Mouse (Mus musculus) intestine, embryonic 16.5 days (tissue): ENCODE measurements around the gene Chst12. TPM values are rescaled to one million over a fixed set of nuclear protein-coding genes. Genes with fewer than 3 reads are reported as not detected.

Experiments used
- ATAC-seq: fragments of 200-750 bp; cut with Nextera tagmentation; 2 replicates; pipeline ENCODE4 v1.8.0; 2017; ENCODE audit warnings: moderate TSS enrichment, moderate library complexity
- H3K27ac ChIP-seq: fragments of 300-500 bp; sonication (generic); 2 replicates; pipeline ENCODE4 v1.5.1; 2014; ENCODE audit warnings: mild to moderate bottlenecking, low read length
- H3K27me3 ChIP-seq: fragments of 300-500 bp; sonication (generic); replicated peaks from 2 replicates; pipeline ENCODE4 v1.6.1; 2014; ENCODE audit warnings: low read length, control low read depth, mixed read lengths; ENCODE audit not compliant: control insufficient read depth, insufficient read depth
- H3K36me3 ChIP-seq: fragments of 300-500 bp; sonication (generic); 2 replicates; pipeline ENCODE4 v1.6.1; 2014; ENCODE audit warnings: low read length, control low read depth; ENCODE audit not compliant: control insufficient read depth, insufficient read depth
- H3K4me1 ChIP-seq: fragments of 300-500 bp; sonication (generic); 2 replicates; pipeline ENCODE4 v1.6.1; 2014; ENCODE audit warnings: low read length, control low read depth, mixed read lengths; ENCODE audit not compliant: control insufficient read depth, insufficient read depth
- H3K4me2 ChIP-seq: fragments of 300-500 bp; sonication (generic); 2 replicates; pipeline ENCODE4 v1.6.1; 2014; ENCODE audit warnings: low read depth, low read length, control low read depth
- H3K4me3 ChIP-seq: fragments of 300-500 bp; sonication (generic); 2 replicates; pipeline ENCODE4 v1.5.1; 2014; ENCODE audit warnings: mild to moderate bottlenecking, low read length
- H3K9ac ChIP-seq: fragments of 300-500 bp; sonication (generic); 2 replicates; pipeline ENCODE4 v1.6.1; 2014; ENCODE audit warnings: low read depth, low read length
- H3K9me3 ChIP-seq: fragments of 300-500 bp; sonication (generic); 2 replicates; pipeline ENCODE4 v1.6.1; 2016; ENCODE audit warnings: low read length, control low read depth; ENCODE audit not compliant: control insufficient read depth
- WGBS: fragments of 180-500 bp; shearing (Covaris S2); extraction: QIAGEN DNeasy Blood & Tissue Kit; methylation state at CpG from one replicate; pipeline ENCODE4 v1.1.7; 2014; 5-methylcytosine and 5-hydroxymethylcytosine counted together
- polyA plus RNA-seq: library from polyadenylated mRNA; unstranded; fragments of >200 nt; fragmentation: Nextera tagmentation; extraction: Ambion mirVana; gene quantifications from 2 replicates; pipeline ENCODE4 v1.2.1, GENCODE M21; 2015

The Chst12 gene
- polyA plus RNA-seq, 1 experiment from 2014 or later, result 21.0 TPM

GRCm38 (mm10) chr5:140567321-140567720 lies 62.0 kb downstream of the Chst12 start:
- H3K4me3 ChIP-seq, result no peak overlapping the region
- H3K9ac ChIP-seq, result 0 out of 2 replicates have a peak overlapping the region, but pooled peaks have one; percentile 1
- no peaks in the 10 kb centered on the region for H3K9me3 ChIP-seq
- H3K36me3 ChIP-seq, result no peaks in the 10 kb centered on the region
- no peak overlapping the region for H3K4me2 ChIP-seq
- H3K27me3 ChIP-seq, result no peaks in the 10 kb centered on the region; the same call in 1 of the 2 replicates
- 0 out of 2 replicates have a peak, but pooled peaks have one; percentile 21 for ATAC-seq
- 43% methylated on average over 11 of the region's 11 CpGs for WGBS
- H3K4me1 ChIP-seq, result peaks cover 31% of the 10 kb centered on the region
- H3K27ac ChIP-seq, result no peak overlapping the region

- H3K9me3 ChIP-seq, result no peaks in the 10 kb centered on the region
- no peaks in the 10 kb centered on the region; the same call in 1 of the 2 replicates for H3K27me3 ChIP-seq
- H3K4me3 ChIP-seq, result no peak overlapping the region
- H3K9ac ChIP-seq, result no peak overlapping the region
- peaks cover 31% of the 10 kb centered on the region for H3K4me1 ChIP-seq
- H3K36me3 ChIP-seq, result no peaks in the 10 kb centered on the region
- H3K4me2 ChIP-seq, result no peak overlapping the region
- WGBS, result 90% methylated on average over 5 of the region's 5 CpGs
- ATAC-seq, result no peak
- no peak overlapping the region for H3K27ac ChIP-seq
These were observed 62.4 kb downstream of the Chst12 start for GRCm38 (mm10) chr5:140567751-140568150.

- ATAC-seq, result peak; percentile 22
- Histone ChIP-seq H3K36me3 (no peaks in the 10 kb centered on the region), H3K9ac (no peak overlapping the region; the same call in 1 of the 2 replicates), H3K27ac (no peak overlapping the region), H3K27me3 (no peaks in the 10 kb centered on the region; the same call in 1 of the 2 replicates), H3K4me3 (no peak overlapping the region), H3K9me3 (no peaks in the 10 kb centered on the region), H3K4me1 (peaks cover 31% of the 10 kb centered on the region), H3K4me2 (0 out of 2 replicates have a peak overlapping the region, but pooled peaks have one; percentile 1)
- WGBS, result 24% methylated on average over 10 of the region's 10 CpGs
These were observed 63.1 kb downstream of the Chst12 start for GRCm38 (mm10) chr5:140568321-140568970.

GRCm38 (mm10) chr5:140569032-140569595 lies 63.8 kb downstream of the Chst12 start:
- Histone ChIP-seq H3K4me2 (no peak overlapping the region), H3K4me1 (peaks cover 31% of the 10 kb centered on the region), H3K27ac (no peak overlapping the region), H3K27me3 (no peaks in the 10 kb centered on the region), H3K9ac (no peak overlapping the region), H3K9me3 (no peaks in the 10 kb centered on the region), H3K36me3 (no peaks in the 10 kb centered on the region), H3K4me3 (no peak overlapping the region)
- 79% methylated on average over 16 of the region's 16 CpGs for WGBS
- no peak for ATAC-seq

- H3K36me3 ChIP-seq, result no peaks in the 10 kb centered on the region
- WGBS, result 87% methylated on average over 13 of the region's 13 CpGs
- no peaks in the 10 kb centered on the region for H3K27me3 ChIP-seq
- no peak overlapping the region for H3K4me2 ChIP-seq
- peaks cover 22% of the 10 kb centered on the region for H3K4me1 ChIP-seq
- no peak for ATAC-seq
- H3K27ac ChIP-seq, result no peak overlapping the region
- H3K4me3 ChIP-seq, result no peak overlapping the region
- no peaks in the 10 kb centered on the region for H3K9me3 ChIP-seq
- no peak overlapping the region for H3K9ac ChIP-seq
These were observed 65.0 kb downstream of the Chst12 start for GRCm38 (mm10) chr5:140570223-140570870.

- H3K27ac ChIP-seq, result no peak overlapping the region
- no peak overlapping the region for H3K4me2 ChIP-seq
- no peak overlapping the region for H3K4me3 ChIP-seq
- no peak for ATAC-seq
- H3K4me1 ChIP-seq, result peaks cover 14% of the 10 kb centered on the region
- H3K9me3 ChIP-seq, result 0 out of 2 replicates have a peak, but pooled peaks cover 2% of the 10 kb centered on the region
- no peak overlapping the region for H3K9ac ChIP-seq
- no peaks in the 10 kb centered on the region for H3K36me3 ChIP-seq
- H3K27me3 ChIP-seq, result no peaks in the 10 kb centered on the region
- WGBS, result 65% methylated on average over 4 of the region's 4 CpGs
These were observed 65.9 kb downstream of the Chst12 start for GRCm38 (mm10) chr5:140571201-140571600.

DNA sequence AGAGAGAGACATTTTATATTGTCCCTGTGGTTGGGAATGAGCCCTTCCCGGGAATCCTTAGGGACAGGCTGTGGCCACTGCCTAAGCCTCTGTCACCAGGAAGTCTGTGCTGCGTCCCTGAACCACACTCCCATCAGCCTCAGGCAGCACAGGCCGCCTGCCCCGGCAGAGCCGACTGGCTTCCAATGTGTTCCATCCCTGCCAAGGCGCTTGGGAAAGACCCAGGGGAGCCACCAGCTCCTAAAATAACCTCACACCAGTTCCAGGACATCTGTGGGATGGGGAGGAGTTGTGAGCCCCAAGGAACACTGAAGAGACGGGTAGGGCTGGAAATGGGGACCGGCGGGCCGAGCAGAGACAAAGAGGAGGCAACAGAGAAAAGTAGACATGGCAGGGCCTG lies 66.3 kb downstream of the Chst12 start:
- ATAC-seq, result no peak
- Histone ChIP-seq H3K36me3 (no peaks in the 10 kb centered on the region), H3K9ac (no peak overlapping the region), H3K9me3 (0 out of 2 replicates have a peak, but pooled peaks cover 2% of the 10 kb centered on the region), H3K27me3 (no peaks in the 10 kb centered on the region), H3K4me1 (peaks cover 14% of the 10 kb centered on the region), H3K4me2 (no peak overlapping the region), H3K27ac (no peak overlapping the region), H3K4me3 (no peak overlapping the region)
- WGBS, result 59% methylated on average over 10 of the region's 10 CpGs

- H3K9me3 ChIP-seq, result 0 out of 2 replicates have a peak, but pooled peaks cover 2% of the 10 kb centered on the region
- 78% methylated on average over 6 of the region's 6 CpGs for WGBS
- H3K27ac ChIP-seq, result no peak overlapping the region
- H3K9ac ChIP-seq, result no peak overlapping the region
- H3K36me3 ChIP-seq, result no peaks in the 10 kb centered on the region
- no peak overlapping the region for H3K4me2 ChIP-seq
- no peak overlapping the region for H3K4me3 ChIP-seq
- no peak for ATAC-seq
- no peaks in the 10 kb centered on the region for H3K27me3 ChIP-seq
- H3K4me1 ChIP-seq, result peaks cover 10% of the 10 kb centered on the region; the same call in 1 of the 2 replicates
These were observed 67.3 kb downstream of the Chst12 start for GRCm38 (mm10) chr5:140572611-140573010.
